Mouse (Mus musculus) mature B cell (primary cell): ENCODE data around the gene Slc9a1.

Experiments used
- in situ Hi-C: fragments of 300-500 bp; cut with MboI; formaldehyde crosslinking; loops from 2 replicates; pipeline ENCODE4 v1.14.3; 2019

The Slc9a1 gene

DNA sequence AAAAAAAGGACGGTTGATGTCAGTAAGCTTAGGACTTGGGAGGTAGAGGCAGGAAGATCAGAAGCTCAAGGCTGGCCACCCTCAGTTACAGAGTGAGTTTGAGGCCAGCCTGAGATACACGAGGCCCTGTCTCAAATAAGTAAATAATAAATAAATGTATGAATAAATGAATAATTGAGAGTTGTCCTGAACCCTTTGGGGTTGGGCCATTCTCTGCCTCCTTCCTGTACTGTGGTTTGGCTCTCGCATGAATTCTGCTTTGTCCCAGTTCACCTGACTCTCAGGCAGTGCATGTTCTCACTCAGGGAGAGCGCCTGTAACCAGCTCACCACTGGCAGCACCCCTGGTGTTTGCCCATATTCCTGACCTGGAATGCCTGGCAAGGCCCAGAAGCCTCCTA lies 4.5 kb downstream of the Slc9a1 start:
- in situ Hi-C loops, result no loop called here

GRCm38 (mm10) chr4:133375812-133376577 lies 6.5 kb downstream of the Slc9a1 start:
- in situ Hi-C loops, result no loop called here

GRCm38 (mm10) chr4:133378236-133379045 lies 8.9 kb downstream of the Slc9a1 start:
- in situ Hi-C loops, result no loop called here

DNA sequence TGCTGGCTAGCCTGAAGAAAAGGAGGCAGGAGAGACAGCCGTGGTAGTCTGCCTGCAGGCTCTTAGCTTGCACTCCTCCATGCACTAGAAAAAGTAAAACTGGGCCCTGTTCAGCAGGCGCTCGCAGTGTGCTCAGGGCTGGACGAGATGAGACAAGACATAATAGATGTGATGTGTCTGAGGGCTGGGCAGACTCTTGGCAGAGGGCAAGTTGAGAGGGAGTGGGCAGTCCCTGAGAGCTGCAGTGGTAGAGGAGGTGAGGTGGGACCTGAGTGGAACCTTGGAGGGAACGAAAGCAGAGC lies 9.5 kb downstream of the Slc9a1 start:
- in situ Hi-C loops, result no loop called here

DNA sequence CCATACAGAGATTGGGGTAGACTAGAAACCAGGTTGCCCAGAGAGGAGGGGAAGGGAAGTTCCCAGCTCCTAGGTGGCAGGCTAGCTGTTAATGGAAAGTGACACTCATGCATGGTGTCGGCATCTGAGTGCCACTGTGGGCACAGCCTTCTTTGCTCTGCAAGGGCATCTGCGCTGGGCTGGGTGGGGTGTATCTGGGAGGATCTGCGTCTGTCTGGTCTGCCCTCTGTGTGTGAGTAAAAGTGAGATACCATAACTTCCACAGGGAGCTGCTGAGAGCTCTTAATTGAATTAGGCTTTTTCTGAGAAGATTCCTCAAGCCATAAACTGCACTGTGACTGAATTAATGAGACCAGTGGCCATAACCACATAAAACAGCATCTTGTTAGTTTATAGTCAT lies 10.4 kb downstream of the Slc9a1 start:
- in situ Hi-C loops, result no loop called here

DNA sequence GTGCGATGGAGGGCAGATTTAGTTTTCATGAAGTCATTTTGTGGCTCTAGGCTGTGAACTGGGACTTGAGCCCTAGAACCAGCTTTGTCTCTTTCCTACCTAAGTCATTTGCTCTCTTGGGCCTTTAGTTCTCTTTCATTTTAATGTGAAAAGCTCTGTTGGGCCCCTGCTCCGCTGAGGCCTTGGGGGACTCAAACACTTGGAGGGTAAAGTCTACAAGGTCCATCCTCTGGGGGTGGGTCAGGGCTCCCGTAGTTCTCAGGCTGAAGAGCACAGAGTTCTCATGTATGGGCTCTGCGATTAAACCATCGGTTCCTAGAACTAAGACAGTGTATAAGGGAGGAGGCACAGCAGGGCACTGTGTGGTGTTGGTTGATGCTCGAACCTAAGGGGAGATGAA lies 11.0 kb downstream of the Slc9a1 start:
- in situ Hi-C loops, result no loop called here

GRCm38 (mm10) chr4:133381141-133381540 lies 11.6 kb downstream of the Slc9a1 start:
- in situ Hi-C loops, result no loop called here

DNA sequence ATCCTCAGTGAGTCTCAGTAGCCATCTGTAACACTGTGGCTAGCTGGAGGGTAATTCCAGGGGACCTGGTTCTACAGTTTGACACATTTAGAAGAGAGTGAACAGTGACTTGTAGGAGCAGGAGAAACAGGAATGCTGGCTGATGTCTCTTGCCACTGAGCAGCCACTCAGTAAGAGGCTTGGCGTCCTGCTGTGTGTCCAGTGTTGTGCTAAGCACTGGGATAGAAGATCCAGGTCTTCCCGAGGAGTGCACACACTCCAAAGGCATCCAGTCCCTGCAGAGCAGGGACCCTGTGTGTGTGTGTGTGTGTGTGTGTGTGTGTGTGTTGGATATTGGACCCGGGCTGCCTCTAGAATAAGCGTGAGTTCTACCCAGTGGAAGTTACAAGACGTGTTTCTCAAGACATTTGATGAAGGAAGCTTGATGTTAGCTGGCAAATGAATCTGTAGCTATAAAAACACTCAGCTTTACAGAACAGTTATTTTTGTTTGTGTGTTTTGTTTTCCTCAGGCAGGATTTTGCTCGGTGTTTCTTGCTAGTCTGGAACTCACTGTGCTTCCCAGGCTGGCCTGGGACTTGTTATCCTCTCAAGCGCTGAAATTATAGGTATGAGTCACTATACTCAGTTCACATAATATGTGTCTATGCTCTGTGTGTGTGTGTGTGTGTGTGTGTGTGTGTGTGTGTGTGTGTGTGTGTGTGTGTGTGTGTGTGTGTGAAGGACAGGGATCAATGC lies 16.7 kb downstream of the Slc9a1 start:
- in situ Hi-C loops, result no loop called here

DNA sequence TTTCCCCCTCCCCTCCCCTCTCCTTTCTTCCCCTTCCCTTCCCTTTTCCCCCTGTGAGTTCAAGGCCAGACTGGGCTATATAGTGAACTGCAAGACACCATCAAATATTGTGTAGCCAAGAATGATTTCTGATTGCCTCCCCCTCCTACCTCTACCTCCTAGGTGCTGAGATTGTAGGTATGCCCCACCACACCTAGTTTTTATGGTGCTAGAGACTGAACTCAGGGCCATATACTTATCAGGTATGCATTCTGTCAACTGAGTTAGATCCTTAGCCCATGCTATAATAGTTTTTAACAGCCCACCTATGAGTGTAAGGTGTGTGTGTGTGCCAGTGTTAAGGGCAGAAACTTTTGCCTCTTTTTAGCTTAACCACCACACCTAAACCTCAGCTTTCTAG lies 17.5 kb downstream of the Slc9a1 start:
- in situ Hi-C loops, result no loop called here

GRCm38 (mm10) chr4:133388781-133389552 lies 19.5 kb downstream of the Slc9a1 start:
- in situ Hi-C loops, result no loop called here

GRCm38 (mm10) chr4:133390042-133390441 lies 20.5 kb downstream of the Slc9a1 start:
- in situ Hi-C loops, result no loop called here

DNA sequence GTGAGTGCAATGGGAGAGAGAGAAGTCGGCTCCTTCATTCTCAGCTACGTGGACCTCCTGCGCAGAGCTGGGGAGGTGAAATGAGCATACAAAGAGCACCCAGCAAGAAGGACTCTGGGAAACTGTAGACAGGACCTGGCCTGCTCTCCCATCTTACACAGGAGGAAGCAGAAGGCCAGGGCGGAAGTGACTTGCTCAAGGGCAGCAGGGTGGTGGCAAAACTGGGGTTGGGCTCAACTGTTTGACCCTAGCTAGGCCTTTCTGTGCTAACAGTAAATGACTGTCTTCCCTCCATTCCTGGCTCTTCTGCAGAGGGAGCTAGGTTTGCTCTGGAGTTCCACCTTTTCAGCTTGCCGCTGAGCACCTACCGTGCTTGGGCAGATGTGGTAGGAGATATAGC lies 21.1 kb downstream of the Slc9a1 start:
- in situ Hi-C loops, result no loop called here

- in situ Hi-C loops, result no loop called here
Measured at GRCm38 (mm10) chr4:133391185-133392040, 21.9 kb downstream of the Slc9a1 start.

GRCm38 (mm10) chr4:133394981-133395573 lies 25.6 kb downstream of the Slc9a1 start:
- in situ Hi-C loops, result no loop called here

GRCm38 (mm10) chr4:133396079-133396478 lies 26.6 kb downstream of the Slc9a1 start:
- in situ Hi-C loops, result no loop called here

- in situ Hi-C loops, result no loop called here
Measured at GRCm38 (mm10) chr4:133397299-133397698, 27.8 kb downstream of the Slc9a1 start.

DNA sequence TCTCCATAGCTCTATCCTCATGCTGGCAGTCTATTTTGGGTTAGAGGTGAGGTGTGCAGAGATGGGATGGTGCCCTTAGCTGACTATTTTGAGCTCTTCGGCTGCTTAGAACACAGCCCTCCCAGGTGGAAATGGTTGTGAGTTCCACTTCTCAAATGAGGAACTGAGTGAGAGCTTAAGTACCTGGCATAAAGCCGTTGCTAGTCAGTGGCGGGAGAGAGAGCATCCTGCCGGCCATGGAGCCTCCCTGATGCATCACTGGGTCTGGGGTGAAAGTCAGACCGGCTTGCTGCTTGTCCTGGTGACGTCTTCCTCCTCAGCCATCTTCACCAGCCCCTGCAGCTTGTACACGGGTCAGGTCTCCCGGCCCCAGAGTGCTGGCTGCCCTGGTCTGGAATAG lies 28.5 kb downstream of the Slc9a1 start:
- in situ Hi-C loops, result no loop called here

DNA sequence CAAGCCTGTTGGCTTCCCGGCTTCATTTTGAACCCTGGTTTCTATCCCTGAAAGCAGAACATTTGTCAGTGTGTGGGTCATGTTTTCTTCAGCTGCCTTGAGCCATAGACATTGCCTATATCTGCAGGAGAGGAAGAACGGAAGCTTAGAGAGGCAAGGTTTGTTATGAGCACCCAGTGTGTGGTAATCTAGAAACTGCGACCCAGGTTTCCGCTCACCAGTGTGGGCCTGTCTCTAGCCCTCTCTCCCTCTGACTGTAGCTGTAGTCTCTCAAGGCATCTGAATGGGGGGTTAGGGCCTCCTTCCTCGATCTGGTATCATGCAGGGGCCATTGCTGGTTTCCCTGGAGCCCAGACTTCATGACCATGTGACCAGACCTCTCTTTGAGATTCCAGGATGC lies 29.1 kb downstream of the Slc9a1 start:
- in situ Hi-C loops, result no loop called here

- in situ Hi-C loops, result no loop called here
Measured at GRCm38 (mm10) chr4:133399509-133399908, 30.0 kb downstream of the Slc9a1 start.

DNA sequence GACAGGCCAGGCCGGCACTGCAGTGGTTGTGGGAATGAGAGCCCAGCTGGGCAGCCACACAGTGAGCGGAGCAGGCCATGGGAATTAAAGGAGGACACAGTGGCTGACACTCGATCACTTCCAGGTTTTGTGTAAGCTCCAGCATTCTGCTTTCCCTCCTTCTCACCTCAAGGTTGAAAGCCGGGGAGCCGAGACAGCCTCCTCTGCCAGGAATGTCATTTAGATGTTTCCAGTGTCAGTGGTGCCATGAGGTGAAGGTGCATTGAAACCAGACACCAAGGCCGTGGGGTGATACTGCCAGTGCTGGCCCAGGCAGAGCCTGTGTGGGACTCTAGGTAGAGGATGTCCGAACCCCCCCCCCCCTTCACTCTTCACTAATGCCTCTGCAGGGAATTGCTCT lies 30.6 kb downstream of the Slc9a1 start:
- in situ Hi-C loops, result no loop called here

DNA sequence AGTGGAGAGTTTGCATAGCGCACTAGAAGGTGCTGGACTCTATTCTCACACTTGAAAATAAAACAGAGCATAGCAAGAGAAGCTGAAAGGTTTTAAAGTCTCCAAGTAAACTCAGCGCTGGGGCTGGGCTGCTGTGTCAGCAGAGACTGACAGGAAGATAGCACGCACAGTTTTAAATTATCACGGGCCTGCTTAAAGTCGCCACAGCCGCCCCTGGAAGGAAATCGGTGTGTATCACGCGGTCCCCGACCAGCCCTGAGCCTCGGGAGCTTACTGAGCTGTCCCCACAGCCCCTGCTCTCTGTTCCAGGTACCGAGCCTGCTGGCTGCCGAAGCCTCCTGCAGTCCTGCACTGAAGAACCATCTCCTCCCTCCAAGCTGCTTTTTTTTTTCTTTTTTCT lies 32.5 kb downstream of the Slc9a1 start:
- in situ Hi-C loops, result no loop called here
